Mouse (Mus musculus): ENCODE data around the gene Ipp.

DNA sequence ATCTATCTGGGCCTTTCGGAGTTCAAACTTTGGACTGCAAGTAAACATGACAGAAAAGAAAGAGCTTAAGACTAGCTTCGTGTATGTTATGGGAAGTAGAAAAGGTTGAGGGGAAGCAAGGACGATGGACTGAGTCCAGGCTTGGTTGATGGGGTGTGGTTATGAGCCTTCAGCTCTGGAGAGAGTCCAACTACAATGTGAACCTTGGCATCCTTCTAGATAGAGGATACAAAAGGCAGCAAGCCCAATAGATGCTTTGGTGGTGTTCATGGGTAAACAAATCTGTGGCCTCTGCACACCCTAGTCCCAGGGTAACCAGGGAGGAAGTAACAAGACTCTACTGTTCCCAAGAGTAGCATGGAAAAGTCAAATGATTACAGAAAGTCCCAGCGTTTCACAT, 14.9 kb upstream of the Ipp start:
- TF ChIP-seq POLR2A (IDR thresholded peaks at IDR 0.05; ENCODE audit: control insufficient read depth, extremely low read depth, insufficient read depth, low read length, poor library complexity), result no peak
- no peak for TF ChIP-seq CTCF (IDR thresholded peaks at IDR 0.05; ENCODE audit: borderline replicate concordance, control insufficient read depth, extremely low read depth, insufficient read depth, low read length, poor library complexity)

Data from thymus, adult 2 months (tissue).